Mouse (Mus musculus): ENCODE measurements around the gene Rbpj.

Rbpj gene

GRCm38 (mm10) chr5:53590875-53591682 is 125.1 kb downstream of the Rbpj start:
- in situ Hi-C loops (cut with MseI, MboI): loop anchor here in 1 of 2 experiments (5.0 kb wide), 1 partner anchor 234 kb away; no protein-coding TSS in a partner anchor

GRCm38 (mm10) chr5:53591683-53592050 is 125.7 kb downstream of the Rbpj start:
- in situ Hi-C loops (cut with MseI, MboI): loop anchor here in 1 of 2 experiments (5.0 kb wide), 1 partner anchor 234 kb away; no protein-coding TSS in a partner anchor

GRCm38 (mm10) chr5:53593080-53593688 is 127.2 kb downstream of the Rbpj start:
- in situ Hi-C loops (cut with MseI, MboI): loop anchor here in 1 of 2 experiments (5.0 kb wide), 1 partner anchor 236 kb away; no protein-coding TSS in a partner anchor

GRCm38 (mm10) chr5:53594274-53594673 is 128.3 kb downstream of the Rbpj start:
- in situ Hi-C loops (cut with MseI, MboI): loop anchor here in 1 of 2 experiments (5.0 kb wide), 1 partner anchor 237 kb away; no protein-coding TSS in a partner anchor

GRCm38 (mm10) chr5:53598510-53598909 is 132.6 kb downstream of the Rbpj start:
- in situ Hi-C loops (cut with MseI, MboI): loop anchor here in 1 of 2 experiments (5.0 kb wide), 1 partner anchor 246 kb away; no protein-coding TSS in a partner anchor

- in situ Hi-C loops (cut with MseI, MboI): loop anchor here in 1 of 2 experiments (5.0 kb wide), 1 partner anchor 247 kb away; no protein-coding TSS in a partner anchor
Measured at GRCm38 (mm10) chr5:53599116-53599515, 133.2 kb downstream of the Rbpj start.

- in situ Hi-C loops (cut with MseI, MboI): no loop called here
Measured at GRCm38 (mm10) chr5:53602194-53602593, 136.2 kb downstream of the Rbpj start.

GRCm38 (mm10) chr5:53605450-53605849 is 139.5 kb downstream of the Rbpj start:
- in situ Hi-C loops (cut with MseI, MboI): no loop called here

- in situ Hi-C loops (cut with MseI, MboI): no loop called here
Measured at GRCm38 (mm10) chr5:53607230-53607996, 141.5 kb downstream of the Rbpj start.

- in situ Hi-C loops (cut with MseI, MboI): no loop called here
Measured at GRCm38 (mm10) chr5:53618844-53619243, 152.9 kb downstream of the Rbpj start.

- in situ Hi-C loops (cut with MseI, MboI): no loop called here
Measured at GRCm38 (mm10) chr5:53632026-53632425, 166.1 kb downstream of the Rbpj start.

- in situ Hi-C loops (cut with MseI, MboI): no loop called here
Measured at GRCm38 (mm10) chr5:53636795-53637194, 170.8 kb downstream of the Rbpj start.

- in situ Hi-C loops (cut with MseI, MboI): no loop called here
Measured at GRCm38 (mm10) chr5:53637206-53637605, 171.3 kb downstream of the Rbpj start.

GRCm38 (mm10) chr5:53638647-53639046 is 172.7 kb downstream of the Rbpj start:
- in situ Hi-C loops (cut with MseI, MboI): no loop called here

- in situ Hi-C loops (cut with MseI, MboI): no loop called here
Measured at GRCm38 (mm10) chr5:53646669-53647068, 180.7 kb downstream of the Rbpj start.

- in situ Hi-C loops (cut with MseI, MboI): no loop called here
Measured at GRCm38 (mm10) chr5:53647358-53647757, 181.4 kb downstream of the Rbpj start.

GRCm38 (mm10) chr5:53656596-53656995 is 190.6 kb downstream of the Rbpj start:
- in situ Hi-C loops (cut with MseI, MboI): no loop called here

- in situ Hi-C loops (cut with MseI, MboI): no loop called here
Measured at GRCm38 (mm10) chr5:53657925-53658324, 192.0 kb downstream of the Rbpj start.

GRCm38 (mm10) chr5:53661508-53661907 is 195.6 kb downstream of the Rbpj start:
- in situ Hi-C loops (cut with MseI, MboI): no loop called here

GRCm38 (mm10) chr5:53662413-53662812 is 196.5 kb downstream of the Rbpj start:
- in situ Hi-C loops (cut with MseI, MboI): no loop called here

GRCm38 (mm10) chr5:53663665-53664064 is 197.7 kb downstream of the Rbpj start:
- in situ Hi-C loops (cut with MseI, MboI): no loop called here

GRCm38 (mm10) chr5:53668021-53668420 is 202.1 kb downstream of the Rbpj start:
- in situ Hi-C loops (cut with MseI, MboI): no loop called here
